Mouse (Mus musculus): ENCODE data around the gene 4930412O13Rik. TPM values are rescaled to one million over a fixed set of nuclear protein-coding genes. Genes with fewer than 3 reads are reported as not detected.

4930412O13Rik gene
- polyA plus RNA-seq, 1 experiment from 2014 or later: 3.0 TPM

GRCm38 (mm10) chr2:9926194-9926904 lies 45.3 kb downstream of the 4930412O13Rik start:
- no peak for ATAC-seq (ENCODE audit: low FRiP score, low read depth)
- H3K36me3 ChIP-seq: no peaks in the 10 kb centered on the region
- H3K4me1 ChIP-seq: peaks cover 6% of the 10 kb centered on the region; the same call in 1 of the 2 replicates
- no peak overlapping the region for H3K27ac ChIP-seq (replicated peaks)
- WGBS: 43% methylated on average over 7 of the region's 7 CpGs
- no peak overlapping the region for H3K4me3 ChIP-seq
- no peaks in the 10 kb centered on the region for H3K9me3 ChIP-seq
- no peak overlapping the region for H3K9ac ChIP-seq (replicated peaks)
- no peak overlapping the region for H3K4me2 ChIP-seq (replicated peaks)
- no peaks in the 10 kb centered on the region for H3K27me3 ChIP-seq

GRCm38 (mm10) chr2:9926905-9927283 lies 45.8 kb downstream of the 4930412O13Rik start:
- peaks cover 6% of the 10 kb centered on the region; the same call in 1 of the 2 replicates for H3K4me1 ChIP-seq
- no peak overlapping the region for H3K27ac ChIP-seq (replicated peaks)
- no peaks in the 10 kb centered on the region for H3K9me3 ChIP-seq
- H3K27me3 ChIP-seq: no peaks in the 10 kb centered on the region
- 77% methylated on average over 4 of the region's 4 CpGs for WGBS
- no peak overlapping the region for H3K4me3 ChIP-seq
- H3K9ac ChIP-seq (replicated peaks): no peak overlapping the region
- no peaks in the 10 kb centered on the region for H3K36me3 ChIP-seq
- H3K4me2 ChIP-seq (replicated peaks): no peak overlapping the region
- no peak for ATAC-seq (ENCODE audit: low FRiP score, low read depth)

Other genes with a start within 250 kb of the 4930412O13Rik start
- 3.0 and 3.5 TPM in 2 replicates for gene 9230102O04Rik, start 8.3 kb downstream of the 4930412O13Rik start, polyA plus RNA-seq (2016; fragmentation: Nextera tagmentation; extraction: Ambion mirVana)
- gene Gata3, start 8.8 kb downstream of the 4930412O13Rik start, polyA plus RNA-seq (2016; fragmentation: Nextera tagmentation; extraction: Ambion mirVana): 77.4 and 84.2 TPM in 2 replicates
- gene Taf3, start 167.3 kb downstream of the 4930412O13Rik start, polyA plus RNA-seq (2016; fragmentation: Nextera tagmentation; extraction: Ambion mirVana): 17.8 and 18.1 TPM in 2 replicates
- gene Atp5c1, start 199.3 kb downstream of the 4930412O13Rik start, polyA plus RNA-seq (2016; fragmentation: Nextera tagmentation; extraction: Ambion mirVana): 455 and 462 TPM in 2 replicates
- gene Kin, start 199.3 kb downstream of the 4930412O13Rik start, polyA plus RNA-seq (2016; fragmentation: Nextera tagmentation; extraction: Ambion mirVana): 38.8 and 41.6 TPM in 2 replicates